Mouse (Mus musculus) urinary bladder, postnatal 0 days (tissue): ENCODE measurements around the gene Spx. TPM values are rescaled to one million over a fixed set of nuclear protein-coding genes. Genes with fewer than 3 reads are reported as not detected.

Source experiments
- polyA plus RNA-seq: library from polyadenylated mRNA; unstranded; fragments of >200 nt; fragmentation: Nextera tagmentation; extraction: Ambion mirVana; gene quantifications from 2 replicates; pipeline ENCODE4 v1.2.1, GENCODE M21; 2015

Gene Spx
- polyA plus RNA-seq, result 0.29 TPM in 1 of 2 replicates, not detected in the other

DNA sequence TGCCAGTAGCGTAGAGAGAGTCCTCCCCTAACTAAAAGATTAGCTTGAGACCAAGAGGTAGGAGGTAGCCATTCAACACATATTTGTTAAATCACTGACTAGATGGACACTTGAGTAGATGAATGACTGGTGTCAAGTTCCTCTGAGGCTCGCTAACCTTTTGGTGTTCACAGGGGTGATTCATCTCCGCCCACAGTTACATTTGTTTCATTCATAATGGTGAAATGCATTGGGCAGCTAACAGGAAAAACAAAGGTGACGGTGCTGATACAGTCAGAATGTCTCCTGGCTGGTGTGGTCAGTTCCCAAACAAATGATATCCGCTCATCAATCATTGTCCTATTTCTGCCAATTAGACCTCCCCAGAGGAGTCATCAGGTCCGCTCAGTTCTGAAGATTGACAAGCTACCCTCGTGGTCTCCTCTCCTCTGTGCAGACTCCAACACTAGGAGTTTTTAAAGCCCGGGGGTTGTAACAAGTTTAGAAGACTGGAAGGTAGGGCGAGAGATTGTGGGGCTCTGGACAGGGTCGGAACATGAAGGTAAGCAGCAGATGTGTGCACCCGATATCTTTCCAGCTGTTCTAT lies at the start of gene Spx:
Spx (plus strand) TSS at position 536 of the 586 bp plus-strand sequence.

GRCm38 (mm10) chr6:142387011-142387754 lies 26.1 kb upstream of the Spx start, which contains the start of the genes Recql and Golt1b:
Gene Recql (minus strand): TSS chr6:142387087.
Gene Golt1b (plus strand): TSS chr6:142387221.

Other genes starting within 250 kb of the Spx start
- not detected in 2 replicates for gene Slco1a6, start 204.9 kb upstream of the Spx start, polyA plus RNA-seq
- not detected in 2 replicates for gene Iapp, start 115.0 kb upstream of the Spx start, polyA plus RNA-seq
- not detected in 2 replicates for gene Slco1a5, start 90.5 kb upstream of the Spx start, polyA plus RNA-seq
- gene Pyroxd1, start 67.8 kb upstream of the Spx start, polyA plus RNA-seq, result 11.4 and 12.5 TPM in 2 replicates
- 11.6 and 14.3 TPM in 2 replicates for gene Recql, start 26.4 kb upstream of the Spx start, polyA plus RNA-seq
- gene Golt1b, start 26.2 kb upstream of the Spx start, polyA plus RNA-seq, result 65.8 and 80.7 TPM in 2 replicates
- 0.05 and 0.06 TPM in 2 replicates for gene Gys2, start 59.7 kb downstream of the Spx start, polyA plus RNA-seq
- gene Ldhb, start 94.5 kb downstream of the Spx start, polyA plus RNA-seq, result 293 and 296 TPM in 2 replicates
- 16.4 and 17.6 TPM in 2 replicates for gene Kcnj8, start 158.2 kb downstream of the Spx start, polyA plus RNA-seq